Mouse (Mus musculus): ENCODE data around the gene Spag5. TPM values are rescaled to one million over a fixed set of nuclear protein-coding genes. Genes with fewer than 3 reads are reported as not detected.

The Spag5 gene
- polyA plus RNA-seq (2014; fragmentation: Illumina TruSeq; extraction: RNeasy Lipid Tissue Mini Kit (QIAGEN cat#74804); ENCODE audit: low read depth, low replicate concordance): 5.3 TPM

GRCm38 (mm10) chr11:78301357-78302084 lies at the start of gene Spag5:
TSS of gene Spag5 (plus strand) at chr11:78301529.

GRCm38 (mm10) chr11:78261380-78262352 lies 39.7 kb upstream of the Spag5 start, which contains the start of gene 2610507B11Rik:
TSS of gene 2610507B11Rik (plus strand) at chr11:78261752.

GRCm38 (mm10) chr11:78290654-78291053 lies 10.7 kb upstream of the Spag5 start, which contains the start of gene BC030499:
TSS of gene BC030499 (plus strand) at chr11:78290841.

GRCm38 (mm10) chr11:78322860-78323259 lies 21.5 kb downstream of the Spag5 start, which contains the start of gene Aldoc:
TSS of gene Aldoc (plus strand) at chr11:78322968.

GRCm38 (mm10) chr11:78327634-78328511 lies 26.5 kb downstream of the Spag5 start, which contains the start of gene Pigs:
TSS of gene Pigs (plus strand) at chr11:78328415.

GRCm38 (mm10) chr11:78343381-78344327 lies 42.3 kb downstream of the Spag5 start, which contains the start of gene Unc119:
TSS of gene Unc119 (plus strand) at chr11:78343482.

Other genes starting within 250 kb of the Spag5 start
- 5.8 TPM for gene Eral1, start 221.1 kb upstream of the Spag5 start, polyA plus RNA-seq (2014; fragmentation: Illumina TruSeq; extraction: RNeasy Lipid Tissue Mini Kit (QIAGEN cat#74804); ENCODE audit: low read depth, low replicate concordance)
- 6.8 TPM for gene Fam222b, start 206.9 kb upstream of the Spag5 start, polyA plus RNA-seq (2014; fragmentation: Illumina TruSeq; extraction: RNeasy Lipid Tissue Mini Kit (QIAGEN cat#74804); ENCODE audit: low read depth, low replicate concordance)
- 3.2 TPM for gene Traf4, start 135.9 kb upstream of the Spag5 start, polyA plus RNA-seq (2014; fragmentation: Illumina TruSeq; extraction: RNeasy Lipid Tissue Mini Kit (QIAGEN cat#74804); ENCODE audit: low read depth, low replicate concordance)
- 4.6 TPM for gene Nek8, start 124.9 kb upstream of the Spag5 start, polyA plus RNA-seq (2014; fragmentation: Illumina TruSeq; extraction: RNeasy Lipid Tissue Mini Kit (QIAGEN cat#74804); ENCODE audit: low read depth, low replicate concordance)
- 48.9 TPM for gene Tlcd1, start 124.8 kb upstream of the Spag5 start, polyA plus RNA-seq (2014; fragmentation: Illumina TruSeq; extraction: RNeasy Lipid Tissue Mini Kit (QIAGEN cat#74804); ENCODE audit: low read depth, low replicate concordance)
- gene Rpl23a, start 117.9 kb upstream of the Spag5 start, polyA plus RNA-seq (2014; fragmentation: Illumina TruSeq; extraction: RNeasy Lipid Tissue Mini Kit (QIAGEN cat#74804); ENCODE audit: low read depth, low replicate concordance): 600 TPM
- gene Rab34, start 113.1 kb upstream of the Spag5 start, polyA plus RNA-seq (2014; fragmentation: Illumina TruSeq; extraction: RNeasy Lipid Tissue Mini Kit (QIAGEN cat#74804); ENCODE audit: low read depth, low replicate concordance): 13.5 TPM
- 6.3 TPM for gene Proca1, start 108.1 kb upstream of the Spag5 start, polyA plus RNA-seq (2014; fragmentation: Illumina TruSeq; extraction: RNeasy Lipid Tissue Mini Kit (QIAGEN cat#74804); ENCODE audit: low read depth, low replicate concordance)
- 39.1 TPM for gene Sdf2, start 55.8 kb upstream of the Spag5 start, polyA plus RNA-seq (2014; fragmentation: Illumina TruSeq; extraction: RNeasy Lipid Tissue Mini Kit (QIAGEN cat#74804); ENCODE audit: low read depth, low replicate concordance)
- 12.9 TPM for gene Supt6, start 55.5 kb upstream of the Spag5 start, polyA plus RNA-seq (2014; fragmentation: Illumina TruSeq; extraction: RNeasy Lipid Tissue Mini Kit (QIAGEN cat#74804); ENCODE audit: low read depth, low replicate concordance)
- gene 2610507B11Rik, start 39.8 kb upstream of the Spag5 start, polyA plus RNA-seq (2014; fragmentation: Illumina TruSeq; extraction: RNeasy Lipid Tissue Mini Kit (QIAGEN cat#74804); ENCODE audit: low read depth, low replicate concordance): 96.7 TPM
- gene BC030499, start 10.7 kb upstream of the Spag5 start, polyA plus RNA-seq (2014; fragmentation: Illumina TruSeq; extraction: RNeasy Lipid Tissue Mini Kit (QIAGEN cat#74804); ENCODE audit: low read depth, low replicate concordance): 0.20 TPM
- gene Aldoc, start 21.4 kb downstream of the Spag5 start, polyA plus RNA-seq (2014; fragmentation: Illumina TruSeq; extraction: RNeasy Lipid Tissue Mini Kit (QIAGEN cat#74804); ENCODE audit: low read depth, low replicate concordance): 13.5 TPM
- gene Pigs, start 26.9 kb downstream of the Spag5 start, polyA plus RNA-seq (2014; fragmentation: Illumina TruSeq; extraction: RNeasy Lipid Tissue Mini Kit (QIAGEN cat#74804); ENCODE audit: low read depth, low replicate concordance): 2.7 TPM
- 0.49 TPM for gene Unc119, start 42.0 kb downstream of the Spag5 start, polyA plus RNA-seq (2014; fragmentation: Illumina TruSeq; extraction: RNeasy Lipid Tissue Mini Kit (QIAGEN cat#74804); ENCODE audit: low read depth, low replicate concordance)
- not detected for gene Foxn1, start 85.0 kb downstream of the Spag5 start, polyA plus RNA-seq (2014; fragmentation: Illumina TruSeq; extraction: RNeasy Lipid Tissue Mini Kit (QIAGEN cat#74804); ENCODE audit: low read depth, low replicate concordance)
- gene Slc13a2, start 120.7 kb downstream of the Spag5 start, polyA plus RNA-seq (2014; fragmentation: Illumina TruSeq; extraction: RNeasy Lipid Tissue Mini Kit (QIAGEN cat#74804); ENCODE audit: low read depth, low replicate concordance): 7.2 TPM
- 1.6 TPM for gene Slc46a1, start 164.2 kb downstream of the Spag5 start, polyA plus RNA-seq (2014; fragmentation: Illumina TruSeq; extraction: RNeasy Lipid Tissue Mini Kit (QIAGEN cat#74804); ENCODE audit: low read depth, low replicate concordance)
- not detected for gene Sarm1, start 196.2 kb downstream of the Spag5 start, polyA plus RNA-seq (2014; fragmentation: Illumina TruSeq; extraction: RNeasy Lipid Tissue Mini Kit (QIAGEN cat#74804); ENCODE audit: low read depth, low replicate concordance)
- not detected for gene Vtn, start 197.6 kb downstream of the Spag5 start, polyA plus RNA-seq (2014; fragmentation: Illumina TruSeq; extraction: RNeasy Lipid Tissue Mini Kit (QIAGEN cat#74804); ENCODE audit: low read depth, low replicate concordance)
- not detected for gene Sebox, start 201.9 kb downstream of the Spag5 start, polyA plus RNA-seq (2014; fragmentation: Illumina TruSeq; extraction: RNeasy Lipid Tissue Mini Kit (QIAGEN cat#74804); ENCODE audit: low read depth, low replicate concordance)
- 28.8 TPM for gene Tmem199, start 210.6 kb downstream of the Spag5 start, polyA plus RNA-seq (2014; fragmentation: Illumina TruSeq; extraction: RNeasy Lipid Tissue Mini Kit (QIAGEN cat#74804); ENCODE audit: low read depth, low replicate concordance)
- 17.7 TPM for gene Poldip2, start 210.7 kb downstream of the Spag5 start, polyA plus RNA-seq (2014; fragmentation: Illumina TruSeq; extraction: RNeasy Lipid Tissue Mini Kit (QIAGEN cat#74804); ENCODE audit: low read depth, low replicate concordance)
- gene Tnfaip1, start 234.8 kb downstream of the Spag5 start, polyA plus RNA-seq (2014; fragmentation: Illumina TruSeq; extraction: RNeasy Lipid Tissue Mini Kit (QIAGEN cat#74804); ENCODE audit: low read depth, low replicate concordance): 25.3 TPM
- 26.0 TPM for gene Ift20, start 234.8 kb downstream of the Spag5 start, polyA plus RNA-seq (2014; fragmentation: Illumina TruSeq; extraction: RNeasy Lipid Tissue Mini Kit (QIAGEN cat#74804); ENCODE audit: low read depth, low replicate concordance)
- 19.0 TPM for gene Tmem97, start 249.2 kb downstream of the Spag5 start, polyA plus RNA-seq (2014; fragmentation: Illumina TruSeq; extraction: RNeasy Lipid Tissue Mini Kit (QIAGEN cat#74804); ENCODE audit: low read depth, low replicate concordance)